Mouse (Mus musculus) liver, embryonic 14.5 days (tissue): ENCODE results near the gene Dhx37. TPM values are rescaled to one million over a fixed set of nuclear protein-coding genes. Genes with fewer than 3 reads are reported as not detected.
A peak's percentile ranks its signal among the peaks of the same experiment; 100 is the strongest.

Experiments used
- ATAC-seq: fragments of 200-750 bp; cut with Nextera tagmentation; 2 replicates; pipeline ENCODE4 v1.8.0; 2017; ENCODE audit warnings: moderate number of reproducible peaks, mild to moderate bottlenecking, moderate library complexity; ENCODE audit not compliant: insufficient read depth
- DNase-seq, 3 experiments: peaks; one replicate each; pipeline ENCODE4 v3.0.0-alpha.2; 2012 to 2013; ENCODE audit warnings: low read depth in 3 of 3, low spot score in 3 of 3
- H3K27ac ChIP-seq: fragments of 300-500 bp; sonication (generic); 2 replicates; pipeline ENCODE4 v1.5.1; 2014; ENCODE audit warnings: moderate library complexity, mild to moderate bottlenecking, control low read depth, inconsistent platforms
- H3K27me3 ChIP-seq: fragments of 300-500 bp; sonication (generic); 2 replicates; pipeline ENCODE4 v1.6.1; 2014; ENCODE audit warnings: mild to moderate bottlenecking, low read length, moderate library complexity; ENCODE audit not compliant: control insufficient read depth, insufficient read depth
- H3K36me3 ChIP-seq: fragments of 300-500 bp; sonication (generic); replicated peaks from 2 replicates; pipeline ENCODE4 v1.6.1; 2014; ENCODE audit warnings: low read depth; ENCODE audit not compliant: control insufficient read depth, insufficient read depth
- H3K4me1 ChIP-seq, 2 experiments: fragments of 200-500 bp in 1 of 2; fragments of 300-500 bp in 1 of 2; sonication (generic) in 1 of 2; replicated peaks; 2 replicates each; pipeline ENCODE4 v1.6.1; 2012 to 2014; ENCODE audit warnings: antibody characterized with exemption in 1 of 2, inconsistent platforms in 1 of 2, low read length in 1 of 2; ENCODE audit not compliant: control insufficient read depth in 2 of 2, insufficient read depth in 2 of 2
- H3K4me2 ChIP-seq: fragments of 300-500 bp; sonication (generic); 2 replicates; pipeline ENCODE4 v1.6.1; 2014; ENCODE audit warnings: low read depth, mild to moderate bottlenecking, control low read depth, moderate library complexity
- H3K4me3 ChIP-seq, 2 experiments: fragments of 200-500 bp in 1 of 2; fragments of 300-500 bp in 1 of 2; sonication (generic) in 1 of 2; 2 replicates each; pipeline ENCODE4 v1.5.1; 2012 to 2014; ENCODE audit warnings: low read depth in 2 of 2, low read length in 2 of 2, mild to moderate bottlenecking in 2 of 2, control low read depth in 1 of 2, inconsistent platforms in 1 of 2, moderate library complexity in 1 of 2; ENCODE audit not compliant: insufficient read depth in 1 of 2
- H3K9ac ChIP-seq: fragments of 300-500 bp; sonication (generic); replicated peaks from 2 replicates; pipeline ENCODE4 v1.6.1; 2014; ENCODE audit warnings: mild to moderate bottlenecking, control low read depth, moderate library complexity
- H3K9me3 ChIP-seq: fragments of 300-500 bp; sonication (generic); 2 replicates; pipeline ENCODE4 v1.6.1; 2016; ENCODE audit warnings: low read length, mixed read lengths; ENCODE audit not compliant: control insufficient read depth
- CTCF ChIP-seq: IDR thresholded peaks from 2 replicates; pipeline ENCODE4 v1.5.1; 2016; ENCODE audit warnings: antibody characterized with exemption, low read depth, control low read depth
- EP300 ChIP-seq: IDR thresholded peaks from 2 replicates; pipeline ENCODE4 v1.6.1; 2016; ENCODE audit warnings: antibody characterized with exemption, low read depth
- WGBS: fragments of 180-500 bp; shearing (Covaris S2); extraction: QIAGEN DNeasy Blood & Tissue Kit; methylation state at CpG from one replicate; pipeline ENCODE4 v1.1.7; 2014; ENCODE audit not compliant: insufficient replicate concordance; 5-methylcytosine and 5-hydroxymethylcytosine counted together
- polyA plus RNA-seq, 2 experiments: library from polyadenylated mRNA; depleted of rRNA in 1 of 2; stranded (reverse) in 1 of 2; unstranded in 1 of 2; fragments of >200 nt; fragmentation: Nextera tagmentation in 1 of 2; extraction: Ambion mirVana in 1 of 2; gene quantifications; 2 replicates each; pipeline versions ENCODE4 v1.2.1 to v1.2.3; 2012 to 2014

Dhx37 gene
- polyA plus RNA-seq, 2 experiments, result 2.2 to 8.1 TPM

- ATAC-seq (no peak), DNase-seq (no peak)
- no peak overlapping the region for H3K27ac ChIP-seq
- TF ChIP-seq CTCF (no peak), EP300 (no peak)
- H3K4me1 ChIP-seq, result peaks cover 0 to 6% of the 10 kb centered on the region in 2 experiments; a peak in 3 of 4 replicates
- H3K36me3 ChIP-seq, result peaks cover 24% of the 10 kb centered on the region
- H3K27me3 ChIP-seq, result no peaks in the 10 kb centered on the region
- H3K4me3 ChIP-seq, result no peak overlapping the region
- H3K9me3 ChIP-seq, result no peaks in the 10 kb centered on the region
- no peak overlapping the region for H3K4me2 ChIP-seq
- H3K9ac ChIP-seq, result no peak overlapping the region
- whole genome bisulfite sequencing, result 61% methylated on average over 3 of the region's 3 CpGs
Measured at GRCm38 (mm10) chr5:125383637-125384420, 50.1 kb downstream of the Dhx37 start.

GRCm38 (mm10) chr5:125382673-125383558 lies 51.0 kb downstream of the Dhx37 start:
- DNase-seq (no peak), ATAC-seq (peak; percentile 55)
- TF ChIP-seq CTCF (peak; percentile 77), EP300 (no peak)
- Histone ChIP-seq H3K27me3 (no peaks in the 10 kb centered on the region), H3K4me2 (no peak overlapping the region), H3K9me3 (no peaks in the 10 kb centered on the region), H3K9ac (no peak overlapping the region), H3K27ac (no peak overlapping the region), H3K36me3 (peaks cover 17% of the 10 kb centered on the region), H3K4me1 (no peaks in the 10 kb centered on the region), H3K4me3 (no peak overlapping the region)
- WGBS, result 44% methylated on average over 6 of the region's 6 CpGs

GRCm38 (mm10) chr5:125381954-125382672 lies 51.8 kb downstream of the Dhx37 start:
- DNase-seq, result no peak
- TF ChIP-seq EP300 (no peak), CTCF (no peak)
- no peak overlapping the region for H3K4me2 ChIP-seq
- peaks cover 17% of the 10 kb centered on the region for H3K36me3 ChIP-seq
- H3K27me3 ChIP-seq, result no peaks in the 10 kb centered on the region
- no peaks in the 10 kb centered on the region for H3K9me3 ChIP-seq
- H3K4me1 ChIP-seq, result no peaks in the 10 kb centered on the region
- no peak overlapping the region for H3K4me3 ChIP-seq
- WGBS, result 72% methylated on average over 5 of the region's 5 CpGs
- no peak overlapping the region for H3K9ac ChIP-seq
- 0 out of 2 replicates have a peak, but pooled peaks have one; percentile 6 for ATAC-seq
- no peak overlapping the region for H3K27ac ChIP-seq

- TF ChIP-seq EP300 (no peak), CTCF (0 out of 2 replicates have a peak, but pooled peaks have one; percentile 16)
- Histone ChIP-seq H3K4me3 (no peak overlapping the region), H3K27me3 (no peaks in the 10 kb centered on the region), H3K27ac (no peak overlapping the region), H3K36me3 (no peaks in the 10 kb centered on the region; the same call in 1 of the 2 replicates), H3K9ac (no peak overlapping the region), H3K9me3 (no peaks in the 10 kb centered on the region), H3K4me2 (no peak overlapping the region), H3K4me1 (no peaks in the 10 kb centered on the region)
- no peak for ATAC-seq
- 67% methylated on average over 5 of the region's 5 CpGs for WGBS
- no peak for DNase-seq
Measured at GRCm38 (mm10) chr5:125378919-125379318, 55.0 kb downstream of the Dhx37 start.
